Mouse (Mus musculus): ENCODE measurements at regions not wholly inside any gene's neighbourhood (a gene's known extent, or its start where the extent isn't known, plus 50 kb on each side); places are given as distances from the start of the nearest gene placed in this dataset.

- no peak for DNase-seq (ENCODE audit: low spot score)
- intact Hi-C loops (cut with DNase I): no loop called here
These were observed 2800.9 kb upstream of the Gm7489 start for GRCm38 (mm10) chr15:51083677-51084322.

- DNase-seq (ENCODE audit: low spot score): no peak
- intact Hi-C loops (cut with DNase I): no loop called here
These were observed 2791.8 kb upstream of the Gm7489 start for GRCm38 (mm10) chr15:51092936-51093335.

DNA sequence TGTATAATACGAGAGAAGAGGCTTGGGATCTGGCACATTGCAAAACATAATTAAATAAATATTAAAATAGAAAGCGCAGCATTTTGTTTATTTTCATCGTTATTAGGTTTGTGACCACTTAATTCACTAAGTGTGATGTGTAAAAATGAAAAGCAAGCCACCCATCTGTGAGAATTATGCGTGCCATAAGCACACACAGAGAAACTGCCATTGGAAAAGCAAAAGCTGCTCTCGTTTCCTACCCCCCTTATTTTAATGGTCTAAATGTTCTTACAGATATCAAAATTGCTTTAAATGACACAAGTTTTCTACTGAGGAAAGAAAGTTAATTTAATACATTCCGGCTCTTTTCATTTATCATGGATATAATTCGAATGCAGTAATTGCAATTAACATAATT lies 2780.8 kb upstream of the Gm7489 start:
- no peak for DNase-seq (ENCODE audit: low spot score)
- intact Hi-C loops (cut with DNase I): no loop called here

DNA sequence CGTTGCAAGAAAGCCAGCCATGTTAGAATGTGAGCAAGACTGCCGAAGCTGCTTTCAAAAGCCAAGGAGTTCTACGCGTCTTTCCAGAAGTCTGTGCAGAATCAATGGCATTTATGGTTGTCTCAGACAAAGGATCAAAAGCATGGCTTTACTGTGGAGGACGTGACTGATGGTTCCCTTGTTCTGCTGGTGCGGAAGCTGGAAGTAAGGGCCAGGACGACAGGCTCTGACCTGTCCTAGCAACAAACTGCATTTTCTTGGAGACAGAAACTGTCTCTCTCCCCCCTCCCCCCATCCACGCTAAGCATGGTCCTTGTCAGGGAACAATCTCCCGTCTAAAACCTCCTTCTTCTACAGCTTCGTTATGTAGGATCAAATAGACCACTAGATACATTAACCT lies 2780.3 kb upstream of the Gm7489 start:
- DNase-seq (ENCODE audit: low spot score): no peak
- intact Hi-C loops (cut with DNase I): no loop called here

GRCm38 (mm10) chr15:51104796-51105195 lies 2779.9 kb upstream of the Gm7489 start:
- intact Hi-C loops (cut with DNase I): no loop called here
- no peak for DNase-seq (ENCODE audit: low spot score)

DNA sequence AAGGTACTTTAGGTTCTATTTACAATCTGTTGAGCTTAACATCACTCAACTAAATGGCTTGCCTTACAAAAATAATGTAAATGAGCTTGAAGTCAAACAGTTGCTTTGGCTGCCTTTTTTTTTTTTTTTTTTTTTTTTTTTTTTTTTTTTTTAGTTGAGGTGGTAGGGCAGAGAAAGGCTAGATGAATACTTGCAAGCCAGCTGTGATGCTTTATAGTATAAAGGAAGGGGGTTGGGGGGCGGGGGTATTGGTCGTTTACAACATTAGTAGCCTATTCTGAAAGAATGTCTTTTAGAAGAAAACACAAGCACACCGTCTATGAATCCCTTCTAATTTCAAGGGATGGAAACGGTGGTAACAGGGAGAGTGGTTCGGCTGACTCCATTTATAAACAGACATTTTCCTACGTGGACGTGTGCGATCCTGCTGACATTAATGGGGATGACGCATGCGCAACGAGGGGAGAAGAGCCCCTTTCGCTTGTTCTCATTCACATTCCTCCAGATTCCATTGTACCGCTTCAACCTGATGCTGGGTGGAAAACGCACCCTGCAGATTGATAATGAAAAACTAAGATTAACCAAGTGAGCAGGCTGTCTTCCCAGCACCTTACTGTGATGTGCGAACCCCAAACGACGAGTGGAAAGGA lies 2779.2 kb upstream of the Gm7489 start:
- intact Hi-C loops (cut with DNase I): no loop called here

GRCm38 (mm10) chr15:51110186-51110585 lies 2774.5 kb upstream of the Gm7489 start:
- intact Hi-C loops (cut with DNase I): no loop called here
- no peak for DNase-seq (ENCODE audit: low spot score)

More for the DNA sequence above, 2779.2 kb upstream of the Gm7489 start:
- DNase-seq (ENCODE audit: low spot score): no peak

GRCm38 (mm10) chr15:51125896-51126295 lies 2758.8 kb upstream of the Gm7489 start:
- intact Hi-C loops (cut with DNase I): no loop called here
- DNase-seq (ENCODE audit: low spot score): no peak

- intact Hi-C loops (cut with DNase I): no loop called here
- DNase-seq (ENCODE audit: low spot score): no peak
These were observed 2753.7 kb upstream of the Gm7489 start for GRCm38 (mm10) chr15:51131017-51131416.

DNA sequence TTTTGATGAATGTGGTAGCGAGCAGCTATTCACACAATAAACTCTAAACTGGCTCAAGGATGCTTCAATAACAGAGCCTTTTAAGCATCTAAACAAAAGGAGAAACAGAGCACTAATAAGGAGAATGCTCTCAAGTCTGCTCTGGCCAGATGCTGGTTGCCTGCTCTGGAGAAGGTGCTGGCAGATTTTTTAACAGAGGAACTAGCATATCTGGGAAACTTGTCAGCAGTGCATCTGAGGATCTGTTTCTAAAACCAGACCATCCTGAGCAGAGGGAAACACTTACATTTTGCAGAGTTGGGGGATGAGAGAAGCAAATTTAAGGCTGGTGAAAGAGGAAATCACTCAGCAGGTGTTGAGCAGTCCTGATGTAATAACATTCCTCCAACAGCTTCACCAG lies 2748.6 kb upstream of the Gm7489 start:
- DNase-seq (ENCODE audit: low spot score): no peak
- intact Hi-C loops (cut with DNase I): no loop called here

DNA sequence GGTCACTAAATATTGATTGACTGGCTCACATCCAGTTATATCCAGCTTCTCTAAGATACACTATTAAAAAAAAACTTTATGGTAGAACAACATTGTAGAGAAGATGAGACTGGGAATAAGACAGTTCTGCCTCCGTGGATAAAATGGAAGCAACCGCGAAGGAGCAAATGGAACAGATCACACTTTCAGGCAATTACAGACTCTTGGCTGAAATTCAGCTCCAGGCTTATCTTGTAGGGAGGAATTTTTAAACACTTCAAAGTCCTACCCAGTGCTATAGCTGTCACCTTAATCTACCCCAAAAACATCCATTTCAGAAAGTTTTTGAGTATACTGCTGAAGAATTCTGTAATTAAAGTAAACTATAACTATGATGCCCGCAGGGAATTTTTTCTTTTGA lies 2745.2 kb upstream of the Gm7489 start:
- intact Hi-C loops (cut with DNase I): no loop called here
- no peak for DNase-seq (ENCODE audit: low spot score)

GRCm38 (mm10) chr15:51173976-51174620 lies 2710.6 kb upstream of the Gm7489 start:
- no peak for DNase-seq (ENCODE audit: low spot score)
- intact Hi-C loops (cut with DNase I): no loop called here

GRCm38 (mm10) chr15:51176466-51176865 lies 2708.2 kb upstream of the Gm7489 start:
- no peak for DNase-seq (ENCODE audit: low spot score)
- intact Hi-C loops (cut with DNase I): no loop called here

GRCm38 (mm10) chr15:51189134-51189533 lies 2695.6 kb upstream of the Gm7489 start:
- intact Hi-C loops (cut with DNase I): no loop called here
- no peak for DNase-seq (ENCODE audit: low spot score)

DNA sequence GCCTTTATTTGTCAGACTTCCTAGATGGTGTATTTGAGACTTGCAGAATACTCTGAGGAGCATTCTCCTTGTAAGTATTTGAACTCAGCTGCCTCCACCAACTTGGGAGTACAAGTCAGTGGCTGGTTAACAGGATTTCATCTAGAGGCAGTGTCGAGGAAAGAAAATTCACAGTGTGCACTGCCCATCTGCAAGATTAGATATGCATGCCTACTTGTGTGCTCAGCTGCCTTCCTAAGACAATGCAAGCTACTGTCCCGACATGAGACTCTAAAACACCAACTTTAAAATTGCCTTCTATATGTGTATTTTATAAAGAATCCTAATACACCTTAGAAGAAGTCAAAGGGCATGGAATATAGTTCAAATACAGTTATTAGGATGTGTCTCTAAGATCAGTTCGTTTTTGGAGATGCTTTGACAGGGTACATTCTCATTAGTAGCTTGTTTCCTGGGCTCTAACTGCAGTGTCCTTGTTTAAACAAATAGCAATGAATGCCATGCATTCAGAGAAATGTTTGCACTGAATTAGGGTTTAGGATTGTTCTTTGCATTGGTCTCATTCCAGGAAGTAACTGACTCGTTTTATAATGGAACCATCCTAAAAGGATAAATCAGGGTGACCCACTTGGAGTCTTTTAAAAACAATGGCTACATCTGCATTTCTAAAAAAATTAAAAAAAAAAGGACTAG lies 2687.1 kb upstream of the Gm7489 start:
- DNase-seq (ENCODE audit: low spot score): no peak
- intact Hi-C loops (cut with DNase I): no loop called here

- intact Hi-C loops (cut with DNase I): no loop called here
- no peak for DNase-seq (ENCODE audit: low spot score)
These were observed 2681.4 kb upstream of the Gm7489 start for GRCm38 (mm10) chr15:51203351-51203750.

- DNase-seq (ENCODE audit: low spot score): no peak
- intact Hi-C loops (cut with DNase I): no loop called here
These were observed 2678.7 kb upstream of the Gm7489 start for GRCm38 (mm10) chr15:51206050-51206449.

DNA sequence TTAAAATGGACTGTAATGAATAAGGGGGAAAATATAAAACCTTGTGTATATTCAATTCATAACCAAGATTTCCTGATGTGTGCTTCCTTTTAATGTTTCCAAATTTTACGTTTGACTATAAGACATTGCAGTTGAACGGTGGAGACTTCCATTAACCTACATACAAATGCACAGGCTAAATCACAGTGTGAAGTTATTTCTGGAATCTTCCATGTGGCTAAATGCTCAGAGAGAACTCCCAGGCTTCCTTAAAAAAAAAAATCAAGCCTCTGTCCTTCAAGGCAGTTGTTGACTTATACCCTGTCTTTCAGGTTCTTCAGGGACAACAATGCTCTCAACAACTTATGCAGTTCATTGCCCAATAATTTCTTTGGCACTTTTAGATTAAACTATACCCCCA lies 2677.9 kb upstream of the Gm7489 start:
- intact Hi-C loops (cut with DNase I): no loop called here
- DNase-seq (ENCODE audit: low spot score): no peak

DNA sequence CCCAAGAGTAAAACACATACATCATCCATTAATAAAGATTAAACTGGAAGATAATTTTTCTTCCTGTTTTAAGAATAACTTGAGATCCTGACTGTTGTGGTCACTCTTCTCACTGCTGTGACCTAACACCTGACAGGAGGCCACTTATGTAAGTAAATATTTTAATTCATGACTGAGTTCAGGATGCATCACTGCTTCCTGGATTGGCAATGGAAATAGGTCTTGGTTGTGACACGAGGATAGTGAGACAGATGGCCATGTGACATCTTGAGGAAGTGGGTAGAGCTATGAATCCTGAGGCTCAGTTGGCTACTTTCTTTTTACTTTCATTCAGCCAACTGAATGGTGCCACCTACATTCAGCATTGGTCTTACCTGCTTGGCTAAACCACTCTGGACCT lies 2649.8 kb upstream of the Gm7489 start:
- DNase-seq (ENCODE audit: low spot score): no peak
- intact Hi-C loops (cut with DNase I): no loop called here

GRCm38 (mm10) chr15:51244596-51244995 lies 2640.1 kb upstream of the Gm7489 start:
- no peak for DNase-seq (ENCODE audit: low spot score)
- intact Hi-C loops (cut with DNase I): no loop called here

- no peak for DNase-seq (ENCODE audit: low spot score)
- intact Hi-C loops (cut with DNase I): no loop called here
These were observed 2637.4 kb upstream of the Gm7489 start for GRCm38 (mm10) chr15:51247259-51247658.
